Mouse (Mus musculus): ENCODE results near the gene Rcbtb2.

Gene Rcbtb2

DNA sequence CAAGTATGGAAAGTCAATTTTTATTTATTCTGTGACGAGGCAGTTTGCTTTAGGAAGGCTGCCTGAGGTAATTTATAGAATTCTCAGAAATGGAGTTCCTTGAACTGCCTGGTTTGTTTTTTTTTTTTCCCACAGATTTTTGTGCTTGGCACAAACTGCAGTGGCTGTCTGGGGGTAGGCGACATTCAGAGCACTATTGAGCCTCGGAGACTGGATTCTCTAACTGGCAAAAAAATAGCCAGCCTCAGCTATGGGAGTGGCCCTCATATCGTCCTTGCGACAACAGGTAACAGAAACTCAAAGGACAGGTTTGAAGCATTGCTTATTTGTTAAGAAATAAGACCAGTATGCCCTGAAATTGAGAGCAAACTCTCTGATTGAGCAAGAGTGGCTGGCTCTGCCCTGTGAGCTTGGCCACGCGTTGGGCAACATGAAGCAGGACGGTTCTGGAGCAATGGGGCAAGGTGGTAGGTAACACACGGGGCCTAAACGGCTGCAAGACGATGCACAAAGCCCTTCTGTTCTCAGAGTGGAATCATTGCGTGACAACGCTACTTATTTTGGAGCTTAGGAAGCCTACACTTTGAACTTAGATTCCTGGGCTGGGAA is 39.5 kb downstream of the Rcbtb2 start:
- DNase-seq, result no peak

DNA sequence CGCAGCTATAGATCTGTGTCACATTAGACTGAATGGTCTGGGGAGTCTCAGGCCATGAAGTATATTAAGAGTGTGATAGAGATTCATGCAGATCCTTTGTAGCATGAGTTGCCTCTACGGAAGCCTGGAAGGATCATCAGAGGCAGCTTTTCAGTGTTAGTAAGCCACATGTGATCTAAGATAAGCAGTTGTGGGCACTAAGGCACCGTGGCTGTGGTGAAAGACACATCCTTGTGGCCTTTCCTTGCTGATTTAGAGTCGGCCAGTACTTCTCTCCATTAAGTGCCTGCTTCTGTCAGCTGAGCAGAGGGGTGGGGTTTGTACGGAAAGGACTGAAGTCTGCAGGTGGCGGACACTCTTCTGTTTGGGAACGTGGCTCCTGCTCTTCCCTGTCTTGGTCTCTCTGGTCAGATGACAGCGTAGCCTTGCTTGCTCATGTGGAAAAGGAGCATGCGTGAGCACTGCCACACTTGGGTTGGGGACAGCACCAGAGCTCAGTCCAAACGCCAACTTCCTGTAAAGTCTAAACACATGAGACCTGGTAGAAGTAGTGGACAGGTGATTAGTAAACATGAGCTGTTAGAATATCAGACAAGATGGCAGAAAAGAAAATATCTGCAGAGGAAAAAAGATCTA is 40.6 kb downstream of the Rcbtb2 start:
- DNase-seq, result no peak

DNA sequence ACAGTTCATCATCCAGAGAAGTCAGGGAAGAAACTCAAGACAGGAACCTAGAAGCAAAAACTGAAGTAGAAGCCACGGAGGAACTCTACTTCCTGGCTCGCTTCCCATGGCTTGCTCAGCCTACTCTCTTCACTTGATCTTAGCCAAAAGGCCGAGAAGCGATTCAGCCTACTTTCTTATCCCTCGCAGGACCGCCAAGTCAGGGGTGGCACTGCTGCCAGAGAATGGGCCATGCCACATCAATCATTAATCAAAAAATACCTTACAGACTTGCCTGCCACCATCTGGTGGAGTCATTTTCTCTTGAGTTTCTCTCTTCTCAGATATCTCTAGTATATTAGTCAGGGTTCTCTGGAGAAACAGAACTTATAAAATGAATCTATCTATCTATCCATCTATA is 42.3 kb downstream of the Rcbtb2 start:
- no peak for DNase-seq

DNA sequence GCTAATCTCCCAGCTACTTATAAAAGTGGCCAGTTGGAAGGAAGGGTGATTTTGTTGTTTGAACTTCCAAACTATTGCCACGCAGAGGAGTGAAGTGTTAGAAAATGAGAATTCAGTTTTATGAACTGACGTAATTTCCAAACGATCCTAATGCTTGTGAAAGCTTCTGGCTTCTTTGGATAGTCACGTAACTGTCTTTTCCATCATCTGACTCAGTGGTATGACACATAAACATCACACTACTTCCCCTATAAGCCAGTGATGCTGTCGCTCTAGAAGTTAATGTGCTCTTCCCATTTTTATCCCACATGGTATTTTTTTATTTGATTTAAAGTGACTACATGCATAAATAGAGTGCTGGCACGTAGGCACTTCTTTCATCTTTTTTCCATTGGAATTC is 45.8 kb downstream of the Rcbtb2 start:
- DNase-seq, result no peak

DNA sequence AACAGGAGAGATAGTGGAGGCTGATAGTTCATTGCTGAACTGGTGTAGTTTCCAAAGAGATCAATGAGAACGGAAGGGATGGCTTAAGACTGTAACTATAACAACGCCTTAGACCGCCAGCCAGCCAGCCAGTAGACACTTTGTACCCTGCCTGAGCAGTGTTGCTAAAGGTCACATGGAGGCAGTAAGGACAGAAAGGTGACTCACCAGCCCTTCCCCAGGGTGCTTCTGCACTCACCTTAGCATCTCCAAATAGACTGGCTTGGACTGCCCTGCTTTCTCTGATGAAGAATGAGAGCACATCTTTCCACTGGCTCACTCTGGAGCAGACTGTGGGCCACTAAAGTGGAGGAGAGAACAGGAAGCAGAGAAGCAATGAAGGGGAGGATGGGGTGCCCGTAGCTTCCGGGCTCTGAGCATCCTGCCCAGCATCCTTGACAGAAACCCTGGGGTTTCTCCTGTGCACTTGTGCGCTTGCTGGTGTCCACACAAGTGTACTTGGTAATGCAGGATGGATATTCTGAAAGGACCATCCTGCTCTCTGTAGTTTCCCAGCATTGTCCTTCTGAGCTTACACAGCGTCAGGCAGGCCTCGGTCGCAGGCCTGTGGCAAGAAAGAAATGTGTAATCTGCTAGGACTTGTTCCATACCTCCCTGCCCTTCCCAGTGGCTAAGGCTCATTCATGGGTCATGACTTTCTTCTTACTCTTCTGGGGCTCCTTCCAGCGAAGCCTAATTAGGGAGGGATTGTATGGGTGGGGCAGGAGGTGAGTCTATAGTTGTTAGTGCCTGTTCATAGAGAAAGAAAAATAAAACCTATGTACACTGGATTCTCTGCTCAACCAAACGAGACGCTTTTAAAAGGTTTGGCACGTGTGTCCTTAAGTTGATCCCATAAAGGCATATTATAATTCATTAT is 47.3 kb downstream of the Rcbtb2 start:
- DNase-seq, result no peak

DNA sequence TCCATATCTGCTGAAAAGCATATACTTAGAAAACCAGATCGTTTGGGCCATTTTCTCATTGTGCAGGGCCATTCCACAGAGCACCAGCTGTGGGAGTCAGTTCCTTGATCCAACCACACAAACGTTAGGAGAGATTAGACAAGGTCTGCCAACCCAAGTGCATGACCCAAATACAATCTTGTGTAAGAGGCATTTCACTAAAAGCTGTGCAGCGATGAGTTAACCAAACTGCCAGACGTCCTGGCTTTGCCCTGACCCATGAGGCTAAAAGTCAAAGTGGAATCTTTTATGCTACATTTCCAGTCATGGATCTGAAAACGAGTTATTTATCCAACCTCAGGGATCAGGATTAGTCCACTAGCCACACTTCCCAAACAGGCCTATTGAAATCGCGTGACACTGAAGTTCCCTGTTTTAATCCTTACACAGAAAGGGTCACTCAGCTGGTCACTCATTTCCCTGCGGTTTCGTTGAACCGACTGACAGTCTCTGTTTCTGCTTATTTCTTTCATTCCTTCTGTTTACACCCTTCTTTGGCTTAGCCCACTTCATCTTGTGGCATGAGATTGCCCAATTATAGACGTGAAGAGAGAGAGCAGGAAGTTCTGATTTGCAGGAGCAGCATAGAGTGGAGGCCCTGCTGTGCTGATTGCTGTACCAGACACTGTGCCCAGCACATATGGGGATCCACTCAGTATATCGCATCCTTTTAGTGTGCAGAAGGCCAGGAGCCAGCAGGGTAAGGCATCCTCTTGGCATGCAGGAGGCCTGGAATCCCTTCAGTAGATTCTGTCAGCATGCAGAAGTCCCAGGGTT is 49.6 kb downstream of the Rcbtb2 start:
- peak; percentile 72 for DNase-seq

DNA sequence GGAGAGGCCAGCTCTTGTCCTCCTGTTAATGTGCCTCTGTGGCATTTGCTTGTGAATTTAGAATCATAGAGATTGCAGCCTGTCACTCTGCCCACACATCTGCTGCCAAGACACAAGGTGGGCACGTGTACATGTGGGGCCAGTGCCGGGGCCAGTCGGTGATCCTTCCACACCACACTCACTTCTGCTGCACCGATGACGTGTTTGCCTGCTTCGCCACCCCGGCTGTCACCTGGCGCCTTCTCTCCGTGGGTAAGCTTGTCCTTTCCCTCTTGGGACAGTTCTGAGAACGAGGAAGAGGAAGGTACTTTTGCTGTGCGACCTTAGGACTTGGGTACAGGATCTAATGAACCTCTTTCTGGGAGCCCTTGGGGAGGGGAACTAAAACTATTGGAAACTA is 50.8 kb downstream of the Rcbtb2 start:
- DNase-seq, result no peak

DNA sequence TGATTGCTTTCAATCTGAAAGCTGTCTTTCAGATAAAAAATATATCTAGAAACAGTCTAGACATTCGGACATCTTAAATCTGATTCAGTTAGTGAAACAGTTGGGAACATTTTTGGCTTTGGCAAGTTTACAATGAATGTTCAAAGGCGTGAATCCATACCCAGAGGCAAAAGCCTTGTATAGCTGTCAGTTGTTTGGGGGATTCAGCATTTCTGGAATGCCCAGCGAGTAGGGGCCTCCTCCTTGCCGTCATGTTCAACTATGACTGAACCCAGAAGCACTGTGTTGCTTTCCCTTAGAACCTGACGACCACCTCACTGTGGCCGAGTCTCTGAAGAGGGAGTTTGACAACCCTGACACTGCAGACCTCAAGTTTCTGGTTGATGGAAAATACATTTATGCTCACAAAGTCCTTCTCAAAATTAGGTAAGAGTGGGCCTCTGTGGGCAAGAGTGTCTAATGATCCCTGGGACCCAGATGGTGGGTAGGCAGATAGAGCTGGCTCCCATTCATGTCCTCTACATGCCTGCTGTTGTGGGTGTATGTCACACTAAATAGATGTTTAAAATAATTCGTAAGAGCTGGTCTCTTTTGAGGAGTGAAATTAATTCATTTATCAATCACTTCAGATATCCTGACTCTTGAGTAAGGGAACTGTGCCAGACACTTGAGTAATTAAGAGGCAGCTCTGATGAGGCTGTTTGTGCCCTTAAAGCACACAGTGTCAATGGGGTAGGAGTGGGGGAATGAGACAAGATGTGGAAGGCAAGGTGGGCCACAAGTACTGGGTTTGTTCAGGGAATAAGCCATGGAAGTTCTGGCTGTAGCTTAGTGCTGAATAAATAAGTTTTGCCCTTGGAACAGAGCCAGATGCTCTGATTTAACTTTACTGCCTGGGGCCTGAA is 51.5 kb downstream of the Rcbtb2 start:
- no peak for DNase-seq

DNA sequence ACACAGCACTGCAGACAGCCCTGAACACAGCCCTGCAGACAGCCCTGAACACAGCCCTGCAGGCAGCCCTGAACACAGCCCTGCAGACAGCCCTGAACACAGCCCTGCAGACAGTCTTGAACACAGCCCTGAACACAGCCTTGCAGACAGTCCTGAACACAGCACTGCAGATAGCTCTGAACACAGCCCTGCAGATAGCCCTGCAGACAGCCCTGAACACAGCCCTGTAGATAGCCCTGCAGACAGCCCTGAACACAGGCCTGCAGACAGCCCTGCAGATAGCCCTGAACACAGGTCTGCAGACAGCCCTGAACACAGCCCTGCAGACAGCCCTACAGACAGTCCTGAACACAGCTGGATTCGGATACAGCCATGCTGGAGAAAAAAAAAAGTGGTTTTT is 52.2 kb downstream of the Rcbtb2 start:
- DNase-seq, result no peak

DNA sequence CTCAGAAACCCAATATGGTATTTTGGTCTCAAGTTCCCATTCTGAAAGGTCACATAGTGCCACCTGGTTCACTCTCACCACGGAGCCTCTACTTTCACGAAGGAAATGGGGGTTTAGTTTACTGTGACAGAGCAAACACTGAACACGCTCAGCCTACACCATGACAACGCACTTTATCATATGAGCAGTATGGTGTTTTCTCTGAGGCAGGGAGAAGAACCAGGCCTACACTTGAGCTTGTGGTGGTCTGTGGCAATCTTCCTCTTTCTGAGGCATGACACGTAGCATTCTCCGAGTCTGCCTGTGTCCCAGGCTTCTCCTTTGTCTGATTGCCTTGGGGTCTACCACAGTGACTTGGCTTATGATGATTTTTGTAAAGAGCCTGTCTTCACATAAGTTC is 53.0 kb downstream of the Rcbtb2 start:
- DNase-seq, result no peak

DNA sequence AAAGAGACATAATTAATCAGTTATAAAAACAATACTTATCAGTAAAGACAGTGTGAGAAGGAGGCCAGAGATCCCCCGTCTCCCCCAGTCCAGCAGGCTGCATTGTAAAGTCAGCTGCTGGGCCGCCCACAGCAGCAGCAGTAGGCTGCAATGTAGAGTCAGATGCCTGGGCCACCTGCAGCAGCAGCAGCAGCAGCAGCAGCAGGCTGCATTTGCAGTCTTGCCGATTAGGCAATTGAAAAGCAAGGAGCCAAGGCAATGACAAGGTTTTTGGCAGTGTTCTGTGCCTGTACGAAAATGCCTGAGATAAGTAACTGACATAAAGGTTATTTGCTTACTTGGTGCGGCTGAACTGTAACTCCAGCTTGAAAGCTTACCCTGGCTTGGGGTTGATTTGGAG is 53.4 kb downstream of the Rcbtb2 start:
- no peak for DNase-seq

DNA sequence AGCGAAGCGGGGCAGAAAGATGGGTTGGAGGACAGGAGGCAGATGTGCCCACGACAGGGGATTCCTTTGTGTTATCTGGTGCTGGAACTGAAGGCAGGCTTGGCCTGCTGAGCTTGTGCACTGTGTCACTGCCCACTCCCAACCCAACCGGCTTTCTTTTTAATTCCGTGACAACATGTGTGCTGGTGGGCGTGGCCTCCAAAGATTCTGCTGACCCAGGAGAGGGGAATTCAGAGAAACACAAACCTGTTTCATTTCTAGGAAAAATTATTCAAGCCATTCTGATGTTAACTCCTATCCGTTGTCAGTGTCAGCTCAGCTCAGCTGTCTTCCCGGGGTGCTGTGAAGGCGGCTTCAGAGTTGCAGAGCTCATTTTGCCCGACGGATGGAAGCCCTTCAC is 55.1 kb downstream of the Rcbtb2 start:
- no peak for DNase-seq

DNA sequence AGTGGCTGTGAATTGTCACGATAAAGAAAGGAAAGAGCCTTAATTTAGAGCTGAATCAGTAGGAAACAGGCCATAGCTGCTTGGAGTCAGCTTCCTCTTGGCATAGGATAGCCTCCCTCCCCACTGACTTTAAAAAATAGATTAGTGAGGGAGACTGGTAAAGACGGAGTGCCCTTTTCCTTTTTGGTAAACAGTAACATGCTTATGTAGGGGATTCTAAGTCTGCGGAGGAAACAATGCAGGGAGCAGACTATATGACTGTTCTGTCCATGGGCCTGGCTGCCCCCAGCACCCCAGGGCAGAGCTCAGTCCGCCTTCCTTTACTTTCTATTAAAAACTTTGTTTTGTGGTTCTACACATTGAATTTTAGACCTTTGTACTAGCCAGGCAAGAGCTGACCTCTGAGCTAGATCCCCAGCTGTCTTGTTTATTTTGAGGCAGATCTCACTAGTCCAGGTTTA is 56.4 kb downstream of the Rcbtb2 start:
- no peak for DNase-seq

DNA sequence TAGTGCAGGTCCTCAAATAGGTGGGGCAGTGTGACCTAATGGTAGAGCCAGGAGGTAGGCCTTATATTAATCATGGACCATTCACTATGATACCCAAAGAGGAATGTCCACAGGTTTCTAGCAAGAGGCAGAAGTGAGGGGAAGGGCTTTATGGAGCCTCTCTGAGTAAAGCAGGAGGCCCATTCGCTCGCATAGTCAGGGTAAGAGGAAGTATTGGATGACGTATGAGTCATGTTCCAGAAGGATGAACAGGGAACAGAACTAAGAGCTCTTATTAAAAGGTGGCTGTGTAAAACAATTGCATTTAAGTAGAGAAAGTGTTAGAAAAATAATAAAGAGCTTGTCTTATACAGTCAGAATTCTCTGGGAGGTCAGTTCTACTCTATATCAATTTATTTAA is 57.8 kb downstream of the Rcbtb2 start:
- no peak for DNase-seq

DNA sequence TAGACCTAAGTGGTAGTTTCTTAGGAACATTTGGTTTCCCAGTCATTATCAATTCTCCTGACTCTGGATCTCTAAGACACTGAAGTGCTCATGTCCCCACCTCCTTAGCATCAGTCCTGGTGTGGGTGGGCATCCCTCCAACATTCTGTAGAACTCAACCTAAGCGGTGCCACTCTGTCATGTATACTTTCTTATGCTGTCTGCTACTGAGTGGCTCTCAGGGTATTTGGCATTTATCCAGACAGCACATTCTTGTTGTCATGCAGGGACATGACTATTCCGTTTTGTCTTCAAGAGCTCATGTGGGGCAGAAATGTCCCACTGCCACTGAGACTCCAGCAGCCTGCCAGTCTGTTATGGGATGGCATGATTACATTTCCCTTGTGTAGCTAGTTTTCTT is 58.3 kb downstream of the Rcbtb2 start:
- no peak for DNase-seq

DNA sequence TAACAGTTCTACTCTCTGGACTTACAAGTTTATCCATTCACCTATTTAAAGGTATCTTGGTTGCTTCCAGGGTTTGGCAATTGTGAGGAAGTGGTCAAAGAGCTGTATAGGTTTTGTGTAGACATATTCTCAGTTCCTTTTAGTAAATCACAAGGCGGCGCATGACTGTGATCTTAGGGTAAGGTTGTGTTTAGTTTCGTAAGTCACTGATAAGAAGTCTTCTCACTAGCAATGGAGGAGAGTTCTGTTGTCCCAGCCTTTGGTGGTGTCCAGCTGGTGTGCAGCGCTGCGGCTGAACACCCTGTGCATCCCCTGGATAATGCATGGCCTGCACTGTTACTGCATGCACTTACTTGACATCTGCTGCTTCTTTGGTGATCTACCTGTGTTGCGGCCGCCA is 64.0 kb downstream of the Rcbtb2 start:
- no peak for DNase-seq

DNA sequence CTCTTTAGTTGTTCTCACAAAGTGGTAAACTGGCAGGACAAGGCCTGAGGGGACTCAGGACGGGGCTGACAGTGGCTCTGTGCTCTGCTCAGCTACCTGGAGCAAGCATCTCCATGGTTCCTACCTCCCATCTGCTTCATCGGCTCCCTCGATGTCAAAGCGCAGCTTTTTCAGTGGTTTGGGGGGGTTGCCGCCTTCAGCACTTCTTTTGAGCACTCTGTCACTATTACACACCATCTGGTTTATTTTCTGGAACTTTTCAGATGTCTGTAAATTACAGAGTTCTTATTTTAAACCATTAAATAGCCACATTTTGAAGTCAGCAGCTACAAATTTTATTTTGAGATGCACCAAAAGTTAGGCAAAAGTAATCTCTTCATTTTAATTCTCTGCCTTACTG is 76.2 kb downstream of the Rcbtb2 start:
- DNase-seq, result no peak

DNA sequence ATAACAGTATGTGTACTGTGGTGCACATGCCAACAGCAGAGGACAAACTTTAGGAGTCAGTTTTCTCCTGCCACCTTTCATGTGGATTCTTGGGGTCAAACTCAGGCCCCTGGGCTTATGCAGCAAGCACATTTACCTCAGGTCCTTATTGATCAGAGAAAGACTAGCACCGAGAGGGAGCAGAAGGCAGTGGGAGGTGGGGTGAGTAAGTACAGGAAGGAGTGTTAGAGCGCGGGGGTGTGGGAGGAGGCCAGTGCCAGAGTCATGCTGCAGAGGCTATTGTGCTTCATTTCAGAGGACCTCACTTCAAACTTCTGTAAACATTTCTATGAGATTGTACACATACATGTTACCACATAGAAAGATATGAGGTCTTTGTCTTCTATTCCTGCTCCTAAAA is 78.6 kb downstream of the Rcbtb2 start:
- DNase-seq, result no peak

DNA sequence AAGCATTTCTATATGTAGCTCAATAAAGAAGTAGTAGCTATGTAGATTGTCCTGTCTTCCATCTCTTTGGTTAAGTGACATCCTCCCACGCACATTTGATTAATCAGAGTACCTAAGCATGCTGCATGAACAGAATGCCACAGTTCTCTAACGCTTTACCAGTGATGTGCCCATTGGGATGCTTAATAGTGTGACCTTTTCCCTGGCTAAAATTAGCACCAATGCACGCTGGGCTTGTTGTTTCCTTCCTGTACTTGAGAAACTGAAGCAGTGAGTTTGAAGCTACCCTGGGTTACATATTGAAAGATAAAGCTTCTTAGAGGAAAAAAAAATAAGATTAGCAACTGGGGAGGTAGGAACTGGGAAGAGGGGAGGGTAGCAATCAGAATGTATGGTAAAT is 81.2 kb downstream of the Rcbtb2 start:
- DNase-seq, result peak; percentile 37

DNA sequence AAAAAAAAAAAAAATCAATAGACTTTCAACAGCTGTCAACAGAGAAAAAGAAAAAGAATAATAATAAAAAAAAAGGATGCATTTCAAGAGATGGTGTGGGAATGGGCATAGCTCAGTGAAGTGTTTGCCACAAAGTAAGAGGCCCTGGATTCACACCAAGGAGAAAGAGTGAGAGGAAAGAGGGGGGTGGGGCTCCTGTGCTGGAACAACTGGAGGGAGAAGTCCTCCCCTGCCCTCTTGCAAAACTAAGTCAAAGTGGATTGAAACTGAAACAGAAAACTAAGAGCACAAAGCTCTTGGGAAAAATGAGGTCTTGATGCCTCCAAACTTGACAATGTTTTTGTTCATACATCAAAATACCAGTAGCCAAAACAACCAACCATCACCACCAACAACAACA is 86.4 kb downstream of the Rcbtb2 start:
- DNase-seq, result no peak

DNA sequence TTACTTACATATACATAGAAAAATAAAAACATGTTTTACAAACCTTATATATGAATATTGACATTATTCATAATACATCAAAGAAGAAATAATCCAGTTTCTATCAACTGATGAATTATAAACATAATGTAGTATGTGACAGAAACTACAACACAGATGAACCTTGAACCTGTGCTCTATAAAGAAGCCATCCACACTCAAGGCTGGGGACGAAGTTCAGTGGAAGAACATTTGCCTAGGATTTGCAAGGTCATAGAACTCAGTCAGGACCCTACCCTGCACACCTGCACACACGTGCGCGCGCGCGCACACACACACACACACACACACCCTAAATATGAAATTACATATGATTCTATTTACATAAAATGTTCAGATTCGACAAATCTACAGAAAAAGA is 87.4 kb downstream of the Rcbtb2 start:
- no peak for DNase-seq

DNA sequence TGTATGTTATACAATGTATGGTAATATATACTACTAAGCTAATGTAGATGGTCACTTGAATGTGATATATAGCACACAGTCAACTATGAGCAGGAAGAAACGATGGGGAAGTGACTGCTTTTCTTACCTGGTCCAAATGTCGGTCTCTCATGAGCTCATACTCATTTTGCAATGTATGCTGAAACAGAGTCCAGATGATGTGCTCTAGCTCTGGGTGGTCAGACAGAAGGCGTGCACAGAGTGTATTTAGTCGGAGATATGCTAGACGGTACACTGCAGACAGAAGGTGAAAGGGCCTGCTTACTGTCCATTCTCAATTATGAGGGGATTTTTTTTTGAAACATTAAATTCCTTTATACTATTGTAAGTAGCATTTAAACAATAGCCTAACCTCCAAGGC is 88.6 kb downstream of the Rcbtb2 start:
- DNase-seq, result no peak
